Mouse (Mus musculus) T-helper 1 cell (primary cell): ENCODE measurements around the gene Cdsn.

Source experiments
- in situ Hi-C: fragments of 300-600 bp; cut with MboI, MseI; formaldehyde crosslinking; loops from one replicate; pipeline ENCODE4 v1.15.1; 2025; ENCODE audit warnings: high pct_unique_total_duplicates

The Cdsn gene

GRCm38 (mm10) chr17:35570836-35571235 lies 18.9 kb downstream of the Cdsn start:
- in situ Hi-C loops, result no loop called here

GRCm38 (mm10) chr17:35571477-35571876 lies 19.5 kb downstream of the Cdsn start:
- in situ Hi-C loops, result no loop called here

GRCm38 (mm10) chr17:35578211-35578610 lies 26.3 kb downstream of the Cdsn start:
- in situ Hi-C loops, result no loop called here

GRCm38 (mm10) chr17:35582900-35583299 lies 31.0 kb downstream of the Cdsn start:
- in situ Hi-C loops, result no loop called here

- in situ Hi-C loops, result no loop called here
These were observed 32.5 kb downstream of the Cdsn start for GRCm38 (mm10) chr17:35584330-35584937.

GRCm38 (mm10) chr17:35587291-35587690 lies 35.4 kb downstream of the Cdsn start:
- in situ Hi-C loops, result no loop called here

GRCm38 (mm10) chr17:35588387-35588786 lies 36.5 kb downstream of the Cdsn start:
- in situ Hi-C loops, result no loop called here

- in situ Hi-C loops, result no loop called here
These were observed 38.7 kb downstream of the Cdsn start for GRCm38 (mm10) chr17:35590410-35591218.

GRCm38 (mm10) chr17:35591219-35591578 lies 39.3 kb downstream of the Cdsn start:
- in situ Hi-C loops, result no loop called here

- in situ Hi-C loops, result no loop called here
These were observed 39.8 kb downstream of the Cdsn start for GRCm38 (mm10) chr17:35591731-35592130.

GRCm38 (mm10) chr17:35592131-35592530 lies 40.2 kb downstream of the Cdsn start:
- in situ Hi-C loops, result no loop called here

GRCm38 (mm10) chr17:35593786-35594185 lies 41.9 kb downstream of the Cdsn start:
- in situ Hi-C loops, result no loop called here

GRCm38 (mm10) chr17:35594456-35594855 lies 42.5 kb downstream of the Cdsn start:
- in situ Hi-C loops, result no loop called here

- in situ Hi-C loops, result no loop called here
These were observed 45.5 kb downstream of the Cdsn start for GRCm38 (mm10) chr17:35597399-35597798.

- in situ Hi-C loops, result no loop called here
These were observed 49.3 kb downstream of the Cdsn start, which contains the start of gene Sfta2 for GRCm38 (mm10) chr17:35601249-35601648. Sfta2 (plus strand) TSS chr17:35601549.

GRCm38 (mm10) chr17:35601736-35602354 lies 49.9 kb downstream of the Cdsn start:
- in situ Hi-C loops, result no loop called here
